Mouse (Mus musculus) yolk sac, embryonic 10.5 days (tissue): ENCODE measurements around the gene B3gnt8.
"Not testable (repeated sequence)": the region's sequence is repeated elsewhere in the genome, so short reads cannot be mapped to it uniquely, and the experiment has no call there.

Source experiments
- DNase-seq: peaks from one replicate; pipeline ENCODE4 v3.0.0-alpha.2; 2017; ENCODE audit warnings: low spot score

B3gnt8 gene

DNA sequence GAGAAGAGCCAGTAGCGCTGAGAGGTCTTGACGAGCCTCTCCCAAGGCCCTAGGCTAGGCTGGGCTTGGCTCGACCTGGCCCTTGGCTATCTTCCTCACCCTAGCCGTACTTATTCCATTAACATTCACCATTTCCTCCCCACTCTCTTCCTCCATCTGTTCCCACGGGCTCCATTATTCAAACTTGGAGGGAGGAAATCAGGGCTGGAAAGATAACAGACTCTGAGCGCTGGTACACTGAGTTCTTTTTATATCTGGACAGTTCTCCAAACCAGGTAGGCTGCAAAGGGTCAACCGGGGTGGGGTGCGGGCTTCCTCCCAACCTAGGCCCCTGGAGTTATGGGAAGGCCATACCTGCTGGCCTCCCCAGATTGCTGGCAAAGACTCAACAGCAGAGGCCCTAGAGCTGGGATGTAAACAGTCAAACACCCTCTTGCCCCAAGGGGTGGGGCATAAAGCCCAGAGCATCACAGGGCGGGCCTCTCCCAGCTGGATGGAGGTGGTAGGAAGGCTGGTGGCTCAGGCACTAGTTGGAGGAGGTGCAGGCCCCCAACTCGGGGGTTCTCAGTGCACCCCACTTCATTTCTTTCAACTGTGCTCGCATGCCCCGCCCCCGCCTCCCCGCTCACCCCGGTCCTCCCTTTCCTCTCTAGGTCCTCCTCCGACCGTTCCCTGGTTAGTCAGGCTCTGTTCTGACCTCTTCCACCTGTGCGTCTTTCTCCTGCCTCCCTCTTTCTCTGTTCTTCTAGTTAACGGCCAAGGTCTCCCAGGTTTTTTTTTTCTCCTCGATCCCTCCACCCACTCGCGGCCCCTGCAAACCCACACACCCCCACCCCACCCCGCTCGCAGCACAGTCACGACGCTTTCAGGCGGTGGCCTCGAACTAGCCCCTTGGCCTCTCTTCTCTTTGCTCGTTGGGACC, at the start of gene B3gnt8:
B3gnt8 (plus strand) TSS at position 146 of the 922 bp plus-strand sequence.
- DNase-seq = no peak

DNA sequence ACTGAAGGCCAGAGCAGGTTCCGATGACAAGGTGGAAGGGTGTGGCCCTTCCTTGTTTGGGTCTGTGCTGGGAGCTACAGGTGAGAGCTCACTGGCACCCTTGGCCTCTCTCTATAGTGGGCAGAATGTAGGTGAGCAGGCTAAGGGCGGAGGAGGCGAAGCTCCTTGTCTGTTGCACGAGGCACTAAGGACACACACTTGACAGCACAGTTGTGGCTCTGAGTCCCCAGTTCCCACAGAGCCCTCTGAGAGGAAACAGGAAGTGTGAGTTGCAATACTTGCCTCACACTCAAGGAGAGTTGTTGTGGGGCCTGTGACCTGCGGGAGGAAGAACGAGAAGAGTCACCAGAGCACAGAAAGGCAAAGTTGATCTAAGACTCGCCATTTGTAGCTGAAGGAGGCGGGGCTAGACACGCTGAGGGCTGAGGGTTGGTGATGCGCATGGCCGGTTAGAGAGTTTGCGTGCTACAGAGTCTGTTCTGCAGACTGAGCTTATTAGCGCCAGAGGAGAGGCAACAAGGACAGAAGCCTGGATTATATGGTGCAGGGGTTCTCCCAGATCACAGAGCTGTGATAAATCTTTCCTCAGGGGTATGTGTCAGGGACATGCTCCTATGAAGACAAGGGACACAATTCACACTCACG, 49.5 kb upstream of the B3gnt8 start:
- not testable (repeated sequence) for DNase-seq

DNA sequence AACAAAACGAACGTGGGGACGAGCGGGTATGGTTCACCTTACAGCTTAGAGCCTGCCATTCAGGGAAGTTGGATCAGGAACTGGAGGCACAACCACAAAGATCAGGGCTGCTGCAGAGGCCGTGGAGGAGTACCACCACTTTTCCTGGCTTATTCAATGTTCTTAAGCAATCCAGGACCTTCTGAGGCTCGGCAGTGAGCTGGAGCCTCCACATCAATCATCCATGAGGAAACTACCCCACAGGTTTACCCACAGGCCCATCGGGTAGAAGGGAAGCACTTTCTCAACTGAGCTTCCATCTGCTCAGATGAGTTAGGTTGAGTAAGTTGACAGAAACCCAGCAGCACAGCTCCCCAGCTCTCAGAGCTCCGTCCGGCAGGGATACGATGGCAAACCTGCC, 47.0 kb upstream of the B3gnt8 start:
- no peak for DNase-seq

DNA sequence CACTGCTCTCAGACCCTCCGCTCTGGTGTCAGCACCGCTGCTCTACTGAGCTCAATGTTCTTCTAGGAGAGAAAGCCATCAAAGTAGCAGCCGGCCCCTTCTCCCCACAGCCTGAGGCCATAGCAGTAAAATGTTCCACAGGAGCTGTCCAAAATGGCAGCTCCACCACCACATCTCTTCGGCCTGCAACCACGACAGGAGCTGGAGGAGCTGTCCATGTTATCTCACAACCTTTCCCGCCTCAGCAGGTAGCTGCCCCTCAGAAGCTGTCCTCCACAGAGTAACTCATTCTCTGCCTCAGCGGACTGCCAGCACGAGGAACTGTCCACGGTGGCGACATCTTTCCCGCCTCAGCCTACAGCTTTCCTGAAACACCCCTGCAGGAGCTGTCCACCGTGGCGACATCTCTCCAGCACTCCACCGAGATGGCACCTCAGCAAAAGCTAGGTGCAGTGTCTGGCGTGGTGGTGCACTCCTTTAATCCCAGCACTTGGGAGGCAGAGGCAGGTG, 44.1 kb upstream of the B3gnt8 start:
- DNase-seq = peak; percentile 67

DNA sequence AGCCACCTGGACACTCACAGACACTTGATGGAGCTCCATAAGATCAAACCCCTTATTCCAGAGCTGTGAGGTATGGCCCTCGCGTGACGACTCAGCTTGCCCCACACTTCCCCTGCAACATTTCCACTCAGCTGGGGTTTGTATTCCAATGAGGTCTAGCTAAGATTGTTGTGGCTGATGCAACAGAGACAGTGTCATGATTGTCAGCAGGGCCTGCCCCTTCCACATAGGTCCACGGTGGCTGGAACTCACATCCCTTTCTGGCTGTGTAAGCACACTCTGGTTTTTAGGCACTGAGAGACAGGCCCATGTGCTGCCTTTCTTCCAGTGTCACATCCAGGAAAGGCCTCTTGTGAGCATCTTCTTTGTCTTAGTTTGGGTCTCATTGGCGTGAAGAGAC, 41.8 kb upstream of the B3gnt8 start:
- DNase-seq = no peak

DNA sequence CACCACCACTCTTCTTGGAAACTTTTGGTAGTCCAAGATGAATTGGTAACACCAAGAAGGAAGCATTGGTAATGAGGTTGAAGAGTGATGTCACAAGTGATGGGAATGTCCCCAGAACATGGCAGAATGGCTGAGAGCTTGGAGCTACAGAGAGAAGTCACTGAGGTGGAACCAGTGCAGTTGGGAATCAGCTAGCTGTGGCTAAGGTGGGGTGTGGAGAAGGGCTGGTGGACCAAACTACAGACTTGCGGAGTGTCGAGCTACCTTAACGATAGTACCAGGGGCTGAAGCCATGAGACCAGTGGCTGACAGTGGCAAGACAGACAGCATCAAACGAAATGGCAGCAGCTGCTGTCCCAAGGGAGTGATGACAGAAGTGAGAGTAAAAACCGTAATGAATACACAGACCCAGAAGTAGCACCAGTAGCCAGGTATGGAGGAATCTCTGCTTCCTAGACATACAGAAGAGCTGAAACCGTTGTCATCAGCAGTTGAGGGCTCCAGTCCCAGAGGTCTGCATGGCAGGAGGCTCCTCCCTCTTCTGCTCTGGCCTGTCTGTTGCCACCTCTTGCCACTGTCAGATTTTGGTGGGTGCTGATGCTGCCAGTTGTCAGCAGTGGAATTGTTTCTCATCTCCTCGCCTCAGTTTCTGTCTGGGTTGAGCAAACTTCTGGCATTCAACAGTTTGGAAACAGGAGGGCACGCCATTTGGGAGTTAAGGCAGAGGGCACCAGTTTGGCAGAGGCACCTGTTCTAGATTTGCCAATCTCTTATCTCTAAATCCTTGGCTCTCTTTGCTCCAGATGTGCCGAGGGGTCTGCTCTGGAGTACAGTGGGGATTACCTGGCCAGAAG, 40.9 kb upstream of the B3gnt8 start:
- no peak for DNase-seq

DNA sequence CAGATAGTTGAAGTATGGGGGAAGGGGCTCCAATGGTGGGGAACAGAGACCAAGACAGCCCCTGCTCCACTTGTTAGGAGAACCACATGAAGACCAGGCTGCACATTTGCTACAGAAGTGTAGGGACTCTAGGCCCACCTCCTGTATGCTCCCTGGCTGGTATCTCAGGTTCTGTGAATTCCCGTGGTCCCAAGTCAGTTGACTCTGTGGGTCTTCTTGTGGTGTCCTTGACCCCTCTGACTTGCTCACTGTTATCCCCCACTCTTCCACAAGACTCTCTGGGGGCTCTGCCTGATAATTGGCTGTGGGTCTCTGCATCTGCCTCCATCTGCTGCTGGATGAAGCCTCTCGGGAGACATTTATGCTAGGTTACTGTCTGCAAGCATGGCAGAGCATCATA, 35.2 kb upstream of the B3gnt8 start:
- DNase-seq = no peak

DNA sequence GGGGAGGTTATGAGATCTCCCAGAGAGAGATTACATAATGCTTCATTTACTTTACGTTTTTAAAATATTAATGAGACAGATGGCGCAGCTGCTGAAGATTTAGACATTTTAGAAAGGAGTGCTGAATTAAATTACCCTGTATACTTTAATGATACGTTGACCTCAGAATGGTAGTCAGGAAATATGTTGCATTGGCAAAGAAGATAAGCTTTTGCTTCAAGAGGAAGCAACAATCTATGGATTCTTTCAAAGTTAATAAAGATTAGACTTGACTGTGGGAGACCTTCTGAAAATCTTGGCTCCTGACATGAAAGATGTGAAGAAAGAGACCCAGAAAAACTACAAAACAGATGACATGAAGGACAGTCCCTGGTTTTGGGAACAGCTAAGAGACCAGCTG, 32.6 kb upstream of the B3gnt8 start:
- DNase-seq = no peak

DNA sequence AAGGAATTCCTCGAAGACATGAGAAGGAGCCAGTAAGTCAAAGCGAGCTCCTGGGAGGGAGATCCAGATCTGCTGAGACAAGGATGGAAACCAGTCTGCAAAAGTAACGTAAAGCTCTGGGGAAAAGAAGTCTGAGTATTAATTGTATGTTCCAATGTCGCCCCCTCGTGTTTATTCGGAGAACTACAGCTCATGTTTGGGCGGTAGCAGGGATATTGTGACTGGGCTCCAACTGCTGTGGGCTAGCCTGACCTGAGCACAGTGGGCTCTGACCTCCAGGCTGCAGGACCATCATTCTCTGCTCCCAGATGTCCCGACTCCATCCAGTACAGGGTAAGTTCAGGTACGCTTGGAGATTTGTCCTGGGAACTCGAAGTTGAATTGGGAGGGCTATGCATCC, 26.8 kb upstream of the B3gnt8 start:
- DNase-seq = peak; percentile 60

DNA sequence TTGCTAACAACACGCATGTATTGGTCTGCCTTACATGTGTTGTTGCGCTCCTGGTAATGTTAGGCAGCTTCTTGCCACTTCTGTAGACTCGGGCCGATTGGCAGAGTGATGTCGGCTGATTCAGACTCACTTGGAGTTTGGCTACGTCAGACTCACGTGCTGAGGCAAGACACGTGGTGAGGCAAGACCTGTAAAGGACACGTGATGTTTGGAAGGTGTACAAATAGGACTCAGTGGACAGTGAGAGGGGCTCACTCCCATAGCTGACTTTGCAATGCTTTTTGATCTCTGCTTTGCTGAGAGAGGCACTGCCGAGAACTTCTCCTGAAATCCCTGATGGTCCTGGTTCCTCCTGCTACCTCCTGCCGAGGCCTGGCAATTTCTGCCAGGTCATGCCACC, 25.8 kb upstream of the B3gnt8 start:
- DNase-seq = no peak

DNA sequence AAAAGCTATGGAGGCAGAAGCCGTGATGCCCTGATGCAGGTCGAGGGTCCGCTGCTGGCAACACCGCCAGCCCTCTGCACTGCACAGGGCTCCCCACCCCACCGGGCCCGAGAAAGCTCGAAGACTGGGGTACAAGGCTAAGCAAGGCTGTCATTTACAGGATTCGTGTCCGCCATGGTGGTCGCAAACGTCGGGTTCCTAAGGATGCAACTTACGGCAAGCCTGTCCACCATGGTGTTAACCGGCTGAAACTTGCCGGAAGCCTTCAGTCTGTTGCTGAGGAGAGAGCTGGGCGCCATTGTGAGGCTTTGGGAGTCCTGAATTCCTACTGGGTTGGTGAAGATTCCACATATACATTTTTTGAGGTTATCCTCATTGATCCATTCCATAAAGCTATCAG, 25.1 kb upstream of the B3gnt8 start:
- no peak for DNase-seq

DNA sequence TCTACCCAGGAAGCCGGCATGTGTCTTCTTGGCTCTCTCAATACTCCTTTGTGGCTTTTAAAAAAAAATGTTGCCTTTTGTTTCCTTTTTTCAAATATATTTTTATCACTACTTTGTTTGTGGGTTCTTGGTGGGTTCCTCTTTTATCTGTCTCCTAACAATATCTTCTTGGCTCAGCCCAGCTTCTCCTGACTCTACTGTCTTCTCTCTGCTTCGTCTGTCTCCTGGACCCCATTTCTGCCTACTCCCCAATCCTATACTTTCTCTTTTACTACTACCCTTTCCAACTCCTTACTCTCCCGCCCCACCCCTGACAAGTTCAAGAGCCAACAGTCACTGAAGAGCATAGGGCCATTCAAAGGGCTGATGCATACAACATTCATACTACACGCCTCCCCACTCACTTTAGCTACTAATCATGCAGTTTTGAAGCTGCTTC, 19.8 kb upstream of the B3gnt8 start:
- DNase-seq = no peak

DNA sequence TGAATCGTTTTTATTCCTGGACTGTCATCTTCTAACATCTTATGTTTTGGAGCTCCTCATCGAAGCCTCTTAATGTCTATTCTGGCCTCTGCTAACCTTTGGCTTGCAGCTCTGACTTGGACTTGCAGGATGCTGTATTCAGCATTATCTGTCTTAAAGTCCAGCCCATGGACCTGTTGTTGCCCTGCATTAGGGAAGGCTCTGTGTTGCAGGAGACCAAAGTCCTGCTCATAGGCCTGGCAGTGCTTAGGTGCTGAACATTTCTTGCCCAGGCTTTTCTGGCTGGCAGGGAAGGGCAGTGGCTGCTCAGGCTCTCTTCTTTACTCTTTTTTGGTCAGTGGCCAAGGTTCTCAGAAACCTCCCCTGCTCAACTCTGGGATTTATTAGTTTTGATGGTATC, 19.3 kb upstream of the B3gnt8 start:
- DNase-seq = peak; percentile 32

DNA sequence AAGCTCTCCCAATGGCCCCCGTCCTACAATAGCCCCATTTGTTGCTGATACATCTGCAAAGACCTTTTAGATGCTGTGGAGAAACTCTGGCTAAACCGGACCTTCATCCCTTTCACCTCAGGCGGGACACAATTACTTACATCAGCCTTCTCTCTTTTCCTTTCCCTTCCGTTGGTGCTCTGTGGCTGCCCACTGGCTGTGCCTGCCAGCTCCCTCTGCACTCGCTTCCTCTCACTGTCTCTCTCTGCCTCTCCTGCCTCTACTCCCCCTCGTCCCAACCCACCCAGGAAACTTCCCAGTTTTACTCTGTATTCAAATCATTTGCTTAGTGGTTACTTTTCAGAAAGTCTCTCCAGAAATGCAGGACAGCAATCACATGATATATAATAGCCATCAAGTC, 16.4 kb upstream of the B3gnt8 start:
- DNase-seq = no peak

DNA sequence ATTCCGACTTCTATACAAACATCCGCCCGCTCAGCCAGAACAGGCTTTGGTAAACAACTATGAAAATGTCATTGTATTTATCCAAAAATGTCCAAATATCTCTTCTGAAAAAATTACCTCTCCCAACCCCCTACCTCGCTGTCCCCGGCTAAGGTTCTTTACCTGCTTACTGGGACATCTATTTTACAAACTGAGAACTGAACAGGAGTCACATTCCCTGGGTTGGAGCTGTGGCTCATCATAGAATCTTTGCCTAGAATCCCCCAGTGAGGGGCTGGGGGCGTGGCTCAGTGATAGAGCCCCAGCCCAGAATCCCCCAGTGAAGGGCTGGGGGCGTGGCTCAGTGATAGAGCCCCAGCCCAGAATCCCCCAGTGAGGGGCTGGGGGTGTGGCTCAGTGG, 15.0 kb upstream of the B3gnt8 start:
- DNase-seq = no peak

DNA sequence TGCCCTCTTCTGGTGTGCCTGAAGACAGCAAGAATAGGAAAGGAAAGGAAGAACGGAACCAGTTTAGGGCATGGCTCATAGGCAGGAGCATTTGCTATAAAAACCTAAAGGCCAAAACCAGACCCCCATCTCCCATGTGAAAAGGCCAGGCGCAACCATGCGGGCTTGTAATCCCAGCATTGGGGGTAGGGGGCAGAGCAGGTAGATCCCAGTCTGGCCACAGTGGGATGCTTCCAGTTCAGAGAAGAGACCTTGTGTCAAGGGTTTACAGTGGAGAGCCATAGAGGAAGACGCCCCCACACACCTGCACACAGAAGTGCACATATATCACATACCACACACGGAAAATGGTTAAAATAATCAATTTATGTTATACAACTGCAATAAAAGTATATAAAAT, 12.4 kb upstream of the B3gnt8 start:
- DNase-seq = no peak

DNA sequence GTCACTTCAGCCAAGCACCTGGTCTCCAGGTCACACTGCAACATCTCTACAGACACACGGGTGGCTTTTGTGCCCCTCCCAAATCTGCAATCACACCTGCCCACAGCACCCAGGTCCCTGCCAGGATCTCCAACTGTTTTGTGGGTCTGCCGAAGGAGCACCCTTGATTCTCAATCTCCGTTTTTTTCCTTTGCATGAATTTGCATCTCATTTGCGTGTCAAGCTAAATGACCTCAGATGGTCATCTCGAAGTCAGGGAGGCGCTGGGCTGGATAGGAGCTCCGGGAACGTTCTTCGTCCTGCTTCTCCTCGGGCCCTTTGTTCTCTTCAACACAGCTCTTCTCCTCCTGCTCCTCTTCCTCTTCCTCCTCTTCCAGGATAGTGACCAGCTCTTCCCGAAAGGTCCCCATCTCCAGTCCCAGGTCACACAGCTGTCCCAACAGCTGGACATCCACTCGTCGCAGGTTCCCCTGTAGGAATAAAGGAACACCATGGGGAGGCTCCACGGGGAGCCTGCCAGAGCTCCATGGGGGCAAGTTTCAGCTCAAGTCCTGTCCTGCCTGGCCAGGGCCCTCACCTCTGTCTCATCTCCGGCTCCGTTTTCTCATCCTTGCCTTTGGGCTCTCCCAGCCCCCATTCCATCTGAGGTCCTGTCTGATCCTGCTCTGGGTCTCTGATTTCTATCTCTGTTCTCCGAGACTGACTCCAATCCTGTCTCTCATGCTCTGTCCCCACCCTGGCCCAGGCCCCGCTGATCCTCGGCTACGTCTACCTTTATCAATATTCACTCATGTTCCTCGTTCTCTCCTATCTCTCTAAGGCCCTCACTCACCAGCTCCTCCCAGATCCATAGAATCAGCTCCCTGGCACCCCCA, 11.4 kb upstream of the B3gnt8 start:
- no peak for DNase-seq

DNA sequence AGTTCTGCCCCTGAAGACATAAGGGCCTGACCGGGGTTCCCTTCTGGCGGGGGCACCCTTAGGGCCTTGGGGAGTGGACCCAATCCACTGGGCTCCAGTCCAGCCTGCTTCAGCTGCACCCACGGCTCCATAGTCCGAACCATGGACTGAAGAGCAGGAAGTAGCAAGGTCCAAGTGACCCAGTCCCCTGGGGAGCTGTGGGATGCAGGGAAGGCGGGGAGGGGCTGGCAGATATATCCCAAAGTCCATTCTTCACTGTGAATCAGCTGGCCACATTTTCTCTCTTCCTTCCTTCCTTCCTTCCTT, 10.8 kb upstream of the B3gnt8 start, which contains the start of gene Erich4:
Erich4 (minus strand) TSS at position 187 of the 306 bp plus-strand sequence.
- DNase-seq = peak; percentile 67

DNA sequence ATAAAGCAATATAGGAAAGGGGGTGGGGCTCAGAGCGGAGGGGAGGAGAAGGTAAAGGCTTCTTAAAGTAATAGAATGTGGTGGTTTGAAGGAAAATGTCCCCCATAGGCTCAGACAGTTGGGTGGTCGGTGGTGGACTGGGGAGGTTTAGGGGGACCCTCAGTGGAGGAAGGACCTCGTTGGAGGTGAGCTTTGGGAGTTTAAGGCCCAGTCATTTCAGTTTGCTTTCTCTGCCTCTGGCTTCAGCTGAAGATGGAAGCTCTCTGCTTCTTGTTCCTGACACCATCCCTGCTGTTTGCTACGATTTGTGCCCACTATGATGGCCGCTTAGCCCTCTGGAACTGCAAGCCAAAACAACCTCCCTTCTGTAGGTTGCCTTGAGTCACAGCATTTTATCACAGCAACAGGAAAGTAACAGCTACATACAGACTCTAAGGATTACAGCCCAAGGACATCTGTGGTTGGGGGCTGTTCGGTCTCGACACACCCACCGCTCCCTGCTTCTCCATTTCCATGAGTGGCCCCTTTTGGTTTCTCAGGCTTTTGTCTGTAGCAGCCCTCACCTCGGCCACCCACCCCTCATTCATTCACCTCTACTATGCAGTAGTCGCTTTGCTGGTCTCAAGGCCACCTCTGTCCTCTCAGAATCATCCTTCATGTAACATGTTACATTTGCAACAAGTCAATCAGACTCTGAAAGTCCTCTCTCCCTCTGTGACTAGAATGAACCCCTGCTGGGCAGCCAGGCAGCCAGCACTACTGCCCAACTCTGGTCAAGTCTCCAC, 8.9 kb upstream of the B3gnt8 start:
- no peak for DNase-seq

DNA sequence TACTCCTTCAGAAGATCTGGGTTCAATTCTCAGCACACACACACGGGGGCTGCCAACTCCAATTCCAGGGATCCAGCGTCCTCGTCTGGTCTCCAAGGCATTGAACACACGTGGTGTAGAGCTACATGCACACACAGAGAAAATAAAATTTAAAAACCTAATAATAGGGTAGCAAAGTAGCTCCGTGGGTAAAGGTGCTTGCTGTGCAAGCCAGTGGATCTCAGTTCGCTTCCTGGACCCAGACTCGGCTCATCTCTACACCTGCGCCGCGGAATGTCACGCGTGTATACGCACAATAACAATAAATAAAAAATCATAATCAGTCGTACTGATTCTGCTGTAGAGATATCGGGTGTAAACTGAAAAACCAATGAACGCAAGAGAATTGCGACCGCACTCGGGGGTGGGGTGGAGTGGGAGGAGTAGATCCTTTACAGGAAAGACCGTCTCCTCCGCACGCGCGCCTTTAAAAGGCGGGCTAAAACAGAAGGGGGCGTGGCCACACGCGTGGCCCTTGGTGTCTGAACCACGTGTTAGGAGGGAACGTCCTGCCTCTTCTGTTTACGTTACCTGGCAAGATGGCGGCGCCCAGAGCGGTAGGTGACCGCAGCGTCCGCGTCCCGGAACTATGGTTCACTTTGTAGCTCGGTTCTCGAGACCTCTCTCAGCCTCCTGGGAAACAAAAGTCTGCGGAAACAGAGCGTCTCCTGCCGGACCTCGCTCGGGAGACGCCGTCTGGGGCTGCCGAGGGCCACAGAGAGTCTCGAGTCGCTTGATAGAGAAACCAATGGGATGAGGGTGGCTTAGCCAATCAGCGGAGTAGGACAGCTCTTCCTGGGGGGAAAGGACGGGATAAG, 7.4 kb upstream of the B3gnt8 start, which contains the start of gene Dmac2:
Dmac2 (plus strand) TSS at position 550 of the 857 bp plus-strand sequence.
- peak; percentile 93 for DNase-seq
